Mouse (Mus musculus): ENCODE measurements around the gene Tmbim4. TPM values are rescaled to one million over a fixed set of nuclear protein-coding genes. Genes with fewer than 3 reads are reported as not detected.

Gene Tmbim4
- polyA plus RNA-seq, 1 experiment from 2014 or later, result 114 TPM

DNA sequence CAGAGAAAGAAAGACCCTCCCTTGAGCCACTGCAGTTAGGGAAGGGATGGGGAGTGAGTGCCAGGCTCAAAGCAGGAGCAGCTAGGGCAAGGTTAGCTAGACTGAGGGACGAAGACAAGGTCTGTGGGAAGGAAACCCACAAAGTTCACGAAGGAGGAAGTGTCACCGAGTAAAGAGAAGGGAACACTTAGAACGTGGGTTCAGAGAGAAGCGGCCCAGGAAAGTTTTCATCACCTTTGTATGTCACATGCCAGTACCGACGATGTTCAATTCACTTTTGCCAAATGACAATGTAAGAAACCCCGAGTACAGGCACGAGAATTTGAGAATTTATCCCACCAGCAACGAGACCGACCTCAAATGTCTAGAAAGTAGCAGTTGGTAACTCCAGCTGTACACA lies 12.1 kb upstream of the Tmbim4 start:
- DNase-seq (ENCODE audit: low spot score) (no peak), ATAC-seq (replicated peaks; ENCODE audit: low FRiP score) (no peak)
- WGBS, result 47% methylated on average over 11 of the region's 11 CpGs
- H3K4me2 ChIP-seq, result no peak overlapping the region
- H3K27me3 ChIP-seq (replicated peaks; ENCODE audit: control insufficient read depth, insufficient read depth, low read length), result no peaks in the 10 kb centered on the region
- no peaks in the 10 kb centered on the region for H3K36me3 ChIP-seq (ENCODE audit: control insufficient read depth, insufficient read depth, low read length)
- H3K9me3 ChIP-seq (ENCODE audit: control insufficient read depth, low read length), result no peaks in the 10 kb centered on the region
- no peak overlapping the region for H3K4me3 ChIP-seq (ENCODE audit: low read depth, low read length)
- no peaks in the 10 kb centered on the region for H3K4me1 ChIP-seq (replicated peaks; ENCODE audit: control insufficient read depth, insufficient read depth, low read length)
- no peak overlapping the region for H3K9ac ChIP-seq (ENCODE audit: low read depth, low read length)
- no peak overlapping the region for H3K27ac ChIP-seq (ENCODE audit: low read depth, low read length)

DNA sequence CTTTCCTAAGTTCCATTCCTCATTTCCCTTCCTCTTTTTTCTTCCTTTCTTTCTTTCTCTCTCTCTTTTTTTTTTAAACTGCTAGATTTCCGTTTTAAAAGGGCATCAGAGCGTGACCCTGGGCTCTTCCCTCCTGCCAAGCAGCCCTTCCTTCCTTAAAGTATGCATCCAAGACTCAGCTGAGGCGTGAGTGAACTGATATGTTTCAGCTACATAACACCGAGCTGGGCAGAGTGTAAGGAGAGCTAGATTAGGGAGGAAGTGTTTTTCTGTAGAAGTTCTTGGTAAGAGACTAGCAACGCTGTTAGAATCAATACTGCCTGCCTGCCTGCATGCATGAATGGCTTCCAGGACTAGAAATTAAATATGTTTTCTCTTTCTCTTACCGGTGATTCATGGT lies 11.6 kb upstream of the Tmbim4 start:
- 30% methylated on average over 6 of the region's 6 CpGs for WGBS
- no peak overlapping the region for H3K27ac ChIP-seq (ENCODE audit: low read depth, low read length)
- DNase-seq (ENCODE audit: low spot score) (no peak), ATAC-seq (replicated peaks; ENCODE audit: low FRiP score) (no peak)
- H3K9me3 ChIP-seq (ENCODE audit: control insufficient read depth, low read length), result no peaks in the 10 kb centered on the region
- no peak overlapping the region for H3K4me3 ChIP-seq (ENCODE audit: low read depth, low read length)
- no peaks in the 10 kb centered on the region for H3K27me3 ChIP-seq (replicated peaks; ENCODE audit: control insufficient read depth, insufficient read depth, low read length)
- H3K4me2 ChIP-seq, result no peak overlapping the region
- no peaks in the 10 kb centered on the region for H3K4me1 ChIP-seq (replicated peaks; ENCODE audit: control insufficient read depth, insufficient read depth, low read length)
- H3K36me3 ChIP-seq (ENCODE audit: control insufficient read depth, insufficient read depth, low read length), result no peaks in the 10 kb centered on the region
- no peak overlapping the region for H3K9ac ChIP-seq (ENCODE audit: low read depth, low read length)

DNA sequence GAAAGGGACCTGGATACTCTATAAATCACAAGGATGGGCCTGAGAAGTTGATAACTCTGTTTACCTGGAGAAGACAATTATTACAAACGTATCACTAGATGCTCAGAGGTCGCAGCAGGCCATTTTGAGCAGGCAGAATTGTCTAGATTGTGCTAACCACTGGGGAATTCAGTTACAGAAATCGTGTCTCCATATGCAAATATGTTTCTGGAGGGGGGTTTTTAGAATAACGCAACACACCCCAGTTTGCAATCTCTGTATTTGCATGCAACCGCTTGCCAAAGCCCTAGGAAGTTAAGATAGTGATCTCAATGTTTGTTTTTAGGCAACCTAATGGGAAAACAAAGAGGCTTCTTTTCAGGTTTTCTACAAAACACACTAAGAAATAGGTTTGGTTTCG lies 10.2 kb upstream of the Tmbim4 start:
- Histone ChIP-seq H3K27ac (ENCODE audit: low read depth, low read length) (no peak overlapping the region), H3K9ac (ENCODE audit: low read depth, low read length) (no peak overlapping the region), H3K27me3 (replicated peaks; ENCODE audit: control insufficient read depth, insufficient read depth, low read length) (no peaks in the 10 kb centered on the region), H3K4me2 (no peak overlapping the region), H3K9me3 (ENCODE audit: control insufficient read depth, low read length) (no peaks in the 10 kb centered on the region), H3K4me3 (ENCODE audit: low read depth, low read length) (no peak overlapping the region), H3K4me1 (replicated peaks; ENCODE audit: control insufficient read depth, insufficient read depth, low read length) (no peaks in the 10 kb centered on the region), H3K36me3 (ENCODE audit: control insufficient read depth, insufficient read depth, low read length) (no peaks in the 10 kb centered on the region)
- DNase-seq (ENCODE audit: low spot score) (no peak), ATAC-seq (replicated peaks; ENCODE audit: low FRiP score) (no peak)
- WGBS, result 80% methylated on average over 6 of the region's 6 CpGs

DNA sequence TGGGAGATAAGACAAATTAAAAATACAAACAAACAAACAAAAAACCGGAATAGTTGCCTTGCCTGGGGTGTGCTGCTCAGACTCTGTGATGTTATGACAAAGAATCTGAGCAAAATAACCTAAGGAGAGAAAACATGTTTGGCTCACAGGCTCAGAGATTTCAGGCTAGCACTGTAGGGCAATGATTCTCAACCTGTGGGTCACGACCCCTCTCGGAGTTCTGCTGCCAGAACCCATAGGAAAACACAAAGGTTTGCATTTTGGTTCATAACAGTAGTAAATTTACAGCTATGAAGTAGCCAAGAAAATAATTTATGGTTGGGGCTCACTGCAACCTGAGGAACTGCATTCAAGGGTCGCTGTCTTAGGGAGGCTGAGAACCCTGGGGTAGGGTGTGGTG lies 9.1 kb upstream of the Tmbim4 start:
- Histone ChIP-seq H3K4me3 (ENCODE audit: low read depth, low read length) (no peak overlapping the region), H3K27ac (ENCODE audit: low read depth, low read length) (no peak overlapping the region), H3K9me3 (ENCODE audit: control insufficient read depth, low read length) (no peaks in the 10 kb centered on the region), H3K9ac (ENCODE audit: low read depth, low read length) (no peak overlapping the region), H3K27me3 (replicated peaks; ENCODE audit: control insufficient read depth, insufficient read depth, low read length) (no peaks in the 10 kb centered on the region), H3K4me1 (replicated peaks; ENCODE audit: control insufficient read depth, insufficient read depth, low read length) (no peaks in the 10 kb centered on the region), H3K4me2 (no peak overlapping the region), H3K36me3 (ENCODE audit: control insufficient read depth, insufficient read depth, low read length) (no peaks in the 10 kb centered on the region)
- WGBS, result 88% methylated on average over 4 of the region's 4 CpGs
- DNase-seq (ENCODE audit: low spot score) (no peak), ATAC-seq (replicated peaks; ENCODE audit: low FRiP score) (no peak)

DNA sequence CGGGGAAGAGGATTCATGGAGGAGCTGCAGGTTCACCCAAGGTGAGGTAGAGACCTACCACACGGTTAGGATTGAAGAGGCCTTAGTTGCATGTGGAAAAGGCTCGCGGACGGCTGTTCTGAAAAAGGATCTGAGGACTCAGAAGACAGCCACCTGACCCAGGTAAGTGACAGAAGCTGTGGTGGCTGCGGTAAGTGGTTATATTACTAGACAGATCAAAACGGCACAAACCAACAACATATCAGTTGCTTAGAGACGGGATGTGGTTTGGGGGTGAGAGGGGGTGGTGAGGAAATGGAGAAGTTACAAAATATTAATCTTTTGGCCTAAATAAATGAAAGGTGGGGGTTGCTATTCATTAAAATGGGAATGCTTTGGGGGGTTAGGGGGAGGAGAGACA lies 8.1 kb upstream of the Tmbim4 start:
- Histone ChIP-seq H3K9ac (ENCODE audit: low read depth, low read length) (no peak overlapping the region), H3K4me2 (no peak overlapping the region), H3K4me3 (ENCODE audit: low read depth, low read length) (no peak overlapping the region), H3K27me3 (replicated peaks; ENCODE audit: control insufficient read depth, insufficient read depth, low read length) (no peaks in the 10 kb centered on the region; the same call in 1 of the 2 replicates), H3K4me1 (replicated peaks; ENCODE audit: control insufficient read depth, insufficient read depth, low read length) (no peaks in the 10 kb centered on the region), H3K9me3 (ENCODE audit: control insufficient read depth, low read length) (no peaks in the 10 kb centered on the region), H3K27ac (ENCODE audit: low read depth, low read length) (no peak overlapping the region), H3K36me3 (ENCODE audit: control insufficient read depth, insufficient read depth, low read length) (no peaks in the 10 kb centered on the region)
- WGBS, result 76% methylated on average over 8 of the region's 8 CpGs
- DNase-seq (ENCODE audit: low spot score) (no peak), ATAC-seq (replicated peaks; ENCODE audit: low FRiP score) (no peak)

DNA sequence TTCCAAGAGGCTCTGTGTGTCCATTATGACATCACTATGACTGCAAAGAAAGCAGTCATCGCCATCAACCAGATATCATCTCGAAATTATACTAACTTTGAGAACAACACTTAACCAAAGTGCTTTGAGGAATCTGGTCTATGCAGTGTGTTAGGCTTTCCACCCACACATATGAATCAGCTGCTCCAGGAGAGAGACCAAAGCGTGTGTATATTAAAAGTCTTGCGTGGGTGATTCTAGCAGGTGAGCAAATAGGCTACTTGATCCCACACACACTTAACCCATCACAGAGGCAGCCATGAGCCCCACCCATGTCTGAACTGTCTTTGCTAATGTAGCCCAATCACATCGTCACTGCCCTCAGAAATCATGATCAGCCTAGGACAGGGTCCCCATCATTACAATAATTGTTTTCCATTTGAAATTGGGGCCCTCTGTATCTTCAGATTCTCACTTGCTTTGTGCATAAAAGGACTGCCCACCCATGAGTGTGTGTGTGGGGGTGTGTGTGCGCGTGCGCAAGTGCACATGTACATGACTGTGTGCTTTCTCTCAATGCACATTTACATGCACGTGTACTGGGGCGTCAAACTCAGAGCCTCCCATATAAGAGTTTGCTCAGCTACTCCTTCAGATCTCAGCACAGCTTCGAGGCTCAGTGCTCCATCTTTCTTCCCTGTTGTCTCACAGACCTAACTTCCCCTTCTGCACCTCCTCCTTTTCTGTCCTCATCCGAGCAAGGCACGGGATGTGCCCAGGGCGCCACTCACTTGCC lies 4.1 kb upstream of the Tmbim4 start:
- Histone ChIP-seq H3K9me3 (ENCODE audit: control insufficient read depth, low read length) (no peaks in the 10 kb centered on the region), H3K4me1 (replicated peaks; ENCODE audit: control insufficient read depth, insufficient read depth, low read length) (no peaks in the 10 kb centered on the region; the same call in none of the 2 replicates), H3K36me3 (ENCODE audit: control insufficient read depth, insufficient read depth, low read length) (no peaks in the 10 kb centered on the region), H3K27ac (ENCODE audit: low read depth, low read length) (no peak overlapping the region), H3K27me3 (replicated peaks; ENCODE audit: control insufficient read depth, insufficient read depth, low read length) (peaks cover 11% of the 10 kb centered on the region), H3K9ac (ENCODE audit: low read depth, low read length) (no peak overlapping the region), H3K4me3 (ENCODE audit: low read depth, low read length) (no peak overlapping the region), H3K4me2 (no peak overlapping the region)
- 73% methylated on average over 14 of the region's 14 CpGs for WGBS
- ATAC-seq (replicated peaks; ENCODE audit: low FRiP score) (no peak), DNase-seq (ENCODE audit: low spot score) (no peak)

DNA sequence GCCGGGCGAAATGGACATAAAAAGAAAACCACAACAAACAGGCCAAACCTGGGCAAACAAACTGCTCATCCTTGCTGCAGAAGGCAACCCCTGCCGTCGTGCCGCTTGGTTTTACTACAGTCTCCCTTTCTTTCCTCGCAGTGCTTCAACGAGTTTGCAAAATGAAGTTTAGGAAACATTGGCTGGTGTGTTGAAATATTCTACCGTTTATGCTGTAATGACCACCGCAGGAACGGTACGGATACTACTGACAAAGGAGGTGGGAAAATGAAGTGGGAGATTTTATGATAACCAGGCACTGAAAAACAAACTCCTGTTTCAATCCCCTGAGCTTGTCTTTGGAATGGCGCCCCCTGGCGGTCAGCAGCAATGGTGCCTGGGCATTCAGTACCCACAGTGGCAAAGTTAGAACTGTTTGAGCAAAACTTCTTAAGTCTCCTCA lies 592 bp downstream of the Tmbim4 start, which contains the start of gene Irak3:
Gene Irak3 (minus strand): TSS at position 170 of the 442 bp plus-strand sequence.
- H3K9me3 ChIP-seq (ENCODE audit: control insufficient read depth, low read length), result no peaks in the 10 kb centered on the region
- H3K4me1 ChIP-seq (replicated peaks; ENCODE audit: control insufficient read depth, insufficient read depth, low read length), result no peaks in the 10 kb centered on the region; the same call in none of the 2 replicates
- peak within 1 kb of the TSS; percentile 64 for H3K4me3 ChIP-seq (ENCODE audit: low read depth, low read length)
- DNase-seq (ENCODE audit: low spot score), result peak; percentile 79
- 1% methylated on average over 13 of the region's 13 CpGs for WGBS
- H3K9ac ChIP-seq (ENCODE audit: low read depth, low read length), result peak within 1 kb of the TSS; percentile 58
- H3K4me2 ChIP-seq, result peak within 1 kb of the TSS; percentile 99
- H3K36me3 ChIP-seq (ENCODE audit: control insufficient read depth, insufficient read depth, low read length), result no peaks in the 10 kb centered on the region
- peak; percentile 72 for ATAC-seq (replicated peaks; ENCODE audit: low FRiP score)
- no peak within 1 kb of the TSS for H3K27ac ChIP-seq (ENCODE audit: low read depth, low read length)
- peaks cover 11% of the 10 kb centered on the region for H3K27me3 ChIP-seq (replicated peaks; ENCODE audit: control insufficient read depth, insufficient read depth, low read length)

DNA sequence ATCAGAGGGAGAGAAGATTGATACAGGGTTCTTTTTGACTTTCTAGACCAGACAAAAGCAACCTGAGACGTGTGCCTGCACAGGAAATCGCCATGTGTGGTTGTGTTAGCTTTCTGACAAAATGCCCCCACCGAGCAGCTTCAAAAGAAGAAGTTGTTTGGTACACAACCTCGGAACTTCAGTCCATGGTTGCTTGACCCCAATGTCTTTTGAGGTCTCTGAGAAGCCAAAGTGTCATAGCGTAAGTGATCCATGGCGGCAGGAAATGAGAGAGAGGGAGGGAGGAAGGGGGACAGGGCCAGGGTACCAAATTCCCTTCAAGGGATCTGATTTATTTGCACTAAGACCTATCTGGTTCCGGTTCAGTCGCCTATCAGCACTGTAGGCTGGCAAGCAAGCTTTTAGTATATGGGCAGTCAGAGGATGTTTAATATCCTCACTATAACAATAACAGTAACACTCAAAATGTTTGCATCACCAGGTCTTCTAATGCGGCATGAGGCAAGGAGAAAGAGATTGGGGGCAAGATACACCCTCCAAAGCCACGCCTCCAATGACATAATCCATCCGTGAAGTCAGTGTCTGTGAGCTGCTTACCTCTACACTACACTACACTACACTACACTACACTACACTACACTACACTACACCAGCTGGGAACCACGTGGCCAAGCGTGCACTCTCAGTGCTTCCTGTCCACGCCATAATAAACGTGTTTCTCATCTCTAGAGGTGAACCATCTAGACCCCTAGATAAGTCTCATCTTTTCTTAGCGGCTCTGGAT lies 1.3 kb downstream of the Tmbim4 start:
- DNase-seq (ENCODE audit: low spot score), result no peak
- WGBS, result 62% methylated on average over 16 of the region's 16 CpGs
- Histone ChIP-seq H3K27me3 (replicated peaks; ENCODE audit: control insufficient read depth, insufficient read depth, low read length) (peaks cover 11% of the 10 kb centered on the region), H3K9ac (ENCODE audit: low read depth, low read length) (no peak overlapping the region), H3K36me3 (ENCODE audit: control insufficient read depth, insufficient read depth, low read length) (no peaks in the 10 kb centered on the region), H3K4me1 (replicated peaks; ENCODE audit: control insufficient read depth, insufficient read depth, low read length) (no peaks in the 10 kb centered on the region; the same call in none of the 2 replicates), H3K4me3 (ENCODE audit: low read depth, low read length) (no peak overlapping the region), H3K9me3 (ENCODE audit: control insufficient read depth, low read length) (no peaks in the 10 kb centered on the region), H3K4me2 (peak overlapping the region; percentile 99; the same call in 1 of the 2 replicates), H3K27ac (ENCODE audit: low read depth, low read length) (no peak overlapping the region)
- no peak for ATAC-seq (replicated peaks; ENCODE audit: low FRiP score)
